Mouse (Mus musculus) embryonic facial prominence, embryonic 14.5 days (tissue): ENCODE measurements around the gene Mccc1. TPM values are rescaled to one million over a fixed set of nuclear protein-coding genes. Genes with fewer than 3 reads are reported as not detected.

ENCODE experiments used
- ATAC-seq: fragments of 200-750 bp; cut with Nextera tagmentation; 2 replicates; pipeline ENCODE4 v1.8.0; 2017; ENCODE audit warnings: low read depth, moderate number of reproducible peaks, moderate TSS enrichment
- DNase-seq: peaks from one replicate; pipeline ENCODE4 v3.0.0-alpha.2; 2015; ENCODE audit warnings: low spot score
- H3K27ac ChIP-seq: fragments of 300-500 bp; sonication (generic); replicated peaks from 2 replicates; pipeline ENCODE4 v1.5.1; 2014; ENCODE audit warnings: low read depth, mild to moderate bottlenecking, low read length, moderate library complexity
- H3K27me3 ChIP-seq: fragments of 300-500 bp; sonication (generic); replicated peaks from 2 replicates; pipeline ENCODE4 v1.6.1; 2014; ENCODE audit warnings: low read length; ENCODE audit not compliant: control insufficient read depth, insufficient read depth
- H3K36me3 ChIP-seq: fragments of 300-500 bp; sonication (generic); 2 replicates; pipeline ENCODE4 v1.6.1; 2014; ENCODE audit warnings: low read length, mixed read lengths; ENCODE audit not compliant: control insufficient read depth, insufficient read depth
- H3K4me1 ChIP-seq: fragments of 300-500 bp; sonication (generic); 2 replicates; pipeline ENCODE4 v1.6.1; 2014; ENCODE audit warnings: antibody characterized with exemption, low read length; ENCODE audit not compliant: control insufficient read depth, insufficient read depth
- H3K4me2 ChIP-seq: fragments of 300-500 bp; sonication (generic); 2 replicates; pipeline ENCODE4 v1.6.1; 2014; ENCODE audit warnings: low read depth, mild to moderate bottlenecking, low read length, moderate library complexity, mixed read lengths
- H3K4me3 ChIP-seq: fragments of 300-500 bp; sonication (generic); 2 replicates; pipeline ENCODE4 v1.5.1; 2014; ENCODE audit warnings: low read depth, mild to moderate bottlenecking, low read length
- H3K9ac ChIP-seq: fragments of 300-500 bp; sonication (generic); 2 replicates; pipeline ENCODE4 v1.6.1; 2014; ENCODE audit warnings: low read depth, mild to moderate bottlenecking, low read length, moderate library complexity, mixed read lengths
- H3K9me3 ChIP-seq: fragments of 300-500 bp; sonication (generic); 2 replicates; pipeline ENCODE4 v1.6.1; 2016; ENCODE audit warnings: low read length; ENCODE audit not compliant: control insufficient read depth
- WGBS: fragments of 180-500 bp; shearing (Covaris S2); extraction: QIAGEN DNeasy Blood & Tissue Kit; methylation state at CpG from one replicate; pipeline ENCODE4 v1.1.7; 2014; 5-methylcytosine and 5-hydroxymethylcytosine counted together
- polyA plus RNA-seq: library from polyadenylated mRNA; unstranded; fragments of >200 nt; fragmentation: Nextera tagmentation; extraction: Ambion mirVana; gene quantifications from 2 replicates; pipeline ENCODE4 v1.2.1, GENCODE M21; 2014

The Mccc1 gene
- polyA plus RNA-seq, 1 experiment from 2014 or later: 25.0 TPM

- ATAC-seq (no peak), DNase-seq (no peak)
- H3K4me1 ChIP-seq: no peaks in the 10 kb centered on the region
- H3K4me2 ChIP-seq: no peak overlapping the region
- no peak overlapping the region for H3K4me3 ChIP-seq
- 95% methylated on average over 12 of the region's 12 CpGs for WGBS
- H3K27me3 ChIP-seq: no peaks in the 10 kb centered on the region
- no peaks in the 10 kb centered on the region for H3K9me3 ChIP-seq
- H3K36me3 ChIP-seq: peaks cover 61% of the 10 kb centered on the region
- H3K27ac ChIP-seq: no peak overlapping the region
- H3K9ac ChIP-seq: no peak overlapping the region
These were observed 29.3 kb downstream of the Mccc1 start for GRCm38 (mm10) chr3:35971149-35971548.

DNA sequence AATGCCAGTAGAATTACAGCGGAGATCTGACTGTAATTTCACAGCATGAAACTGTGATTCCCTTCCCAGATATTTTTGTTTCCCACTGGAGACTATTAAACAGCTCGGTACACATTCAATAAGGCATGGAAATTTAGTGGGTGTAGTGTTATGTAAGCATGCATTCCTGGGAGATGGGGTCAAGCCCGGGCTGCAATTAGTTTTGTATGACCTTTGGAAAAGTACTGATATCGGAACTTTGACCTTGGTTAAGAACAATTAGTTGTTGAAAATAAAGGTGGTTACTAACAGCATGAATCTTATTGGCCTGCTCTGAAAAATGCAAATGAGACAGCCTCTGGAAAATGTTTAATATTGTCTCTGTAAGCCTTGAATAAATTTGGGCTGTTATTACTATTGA is 30.0 kb downstream of the Mccc1 start:
- Histone ChIP-seq H3K4me3 (no peak overlapping the region), H3K27me3 (no peaks in the 10 kb centered on the region), H3K9ac (no peak overlapping the region), H3K9me3 (no peaks in the 10 kb centered on the region), H3K4me1 (no peaks in the 10 kb centered on the region), H3K36me3 (peaks cover 55% of the 10 kb centered on the region), H3K4me2 (no peak overlapping the region), H3K27ac (no peak overlapping the region)
- ATAC-seq: no peak
- no peak for DNase-seq
- 81% methylated on average over 4 of the region's 4 CpGs for WGBS

DNA sequence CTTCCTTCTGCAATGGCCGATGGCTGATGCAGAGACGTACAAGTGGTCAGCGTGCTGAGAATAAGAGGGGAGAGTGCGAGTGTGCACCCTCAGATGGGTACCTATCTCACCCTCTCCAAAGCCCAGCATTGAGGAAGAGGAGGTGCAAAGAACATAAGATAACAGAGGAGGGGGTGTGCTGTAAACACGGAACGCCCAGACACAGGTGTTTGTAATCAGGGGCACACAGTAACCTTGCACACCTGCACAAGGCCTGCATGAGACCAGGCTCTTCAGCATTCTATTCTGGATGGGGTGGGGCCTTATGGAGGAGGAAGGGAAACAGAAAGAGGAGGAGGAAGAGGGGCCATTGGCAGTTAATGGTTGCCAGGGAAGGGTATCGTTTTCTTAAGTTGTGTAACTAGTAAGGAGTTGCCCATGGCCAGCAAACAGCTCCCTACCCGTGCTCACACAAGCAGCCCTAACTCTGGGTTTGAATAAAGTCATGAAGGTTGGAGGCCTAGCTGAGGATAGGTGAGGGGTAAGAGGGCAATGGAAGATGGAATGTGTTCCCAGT is 33.0 kb downstream of the Mccc1 start:
- Histone ChIP-seq H3K27me3 (no peaks in the 10 kb centered on the region), H3K36me3 (peaks cover 40% of the 10 kb centered on the region), H3K4me2 (no peak overlapping the region), H3K9me3 (no peaks in the 10 kb centered on the region), H3K9ac (no peak overlapping the region), H3K4me1 (no peaks in the 10 kb centered on the region), H3K4me3 (no peak overlapping the region), H3K27ac (no peak overlapping the region)
- no peak for DNase-seq
- 88% methylated on average over 8 of the region's 8 CpGs for WGBS
- ATAC-seq: no peak

DNA sequence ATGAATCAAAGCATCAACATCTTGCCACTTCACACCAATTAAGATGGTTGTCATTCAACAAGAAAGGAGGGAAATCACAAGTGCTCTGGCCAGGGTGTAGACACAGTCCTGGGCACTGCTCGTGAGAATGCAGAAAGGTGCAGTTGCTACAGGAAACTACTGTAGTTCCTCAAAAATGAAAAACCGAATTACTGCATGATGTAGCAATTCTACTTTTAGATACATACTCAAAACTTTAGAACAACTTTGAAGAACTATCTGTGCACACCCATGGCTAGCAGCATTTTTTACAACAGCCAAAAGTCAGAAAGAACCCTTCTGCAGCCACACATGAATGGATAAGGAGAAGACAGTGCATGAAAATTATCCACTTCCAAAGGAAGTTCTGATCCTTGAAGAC is 34.0 kb downstream of the Mccc1 start:
- Histone ChIP-seq H3K36me3 (peaks cover 36% of the 10 kb centered on the region), H3K9me3 (no peaks in the 10 kb centered on the region), H3K4me1 (no peaks in the 10 kb centered on the region), H3K9ac (no peak overlapping the region), H3K4me3 (no peak overlapping the region), H3K4me2 (no peak overlapping the region), H3K27ac (no peak overlapping the region), H3K27me3 (no peaks in the 10 kb centered on the region)
- 83% methylated on average over 2 of the region's 2 CpGs for WGBS
- DNase-seq: no peak
- ATAC-seq: no peak

- Histone ChIP-seq H3K4me3 (no peak overlapping the region), H3K36me3 (peaks cover 44% of the 10 kb centered on the region)
- no peak for ATAC-seq
These were observed 35.5 kb downstream of the Mccc1 start for GRCm38 (mm10) chr3:35964928-35965327.

GRCm38 (mm10) chr3:35963921-35964320 is 36.6 kb downstream of the Mccc1 start:
- Histone ChIP-seq H3K27ac (no peak overlapping the region), H3K9ac (no peak overlapping the region), H3K27me3 (no peaks in the 10 kb centered on the region), H3K4me3 (no peak overlapping the region), H3K9me3 (no peaks in the 10 kb centered on the region), H3K4me2 (no peak overlapping the region), H3K4me1 (no peaks in the 10 kb centered on the region), H3K36me3 (peaks cover 54% of the 10 kb centered on the region)
- ATAC-seq (no peak), DNase-seq (no peak)
- WGBS: 94% methylated on average over 5 of the region's 5 CpGs

More at GRCm38 (mm10) chr3:35964928-35965327, 35.5 kb downstream of the Mccc1 start:
- 81% methylated on average over 4 of the region's 4 CpGs for WGBS
- H3K9me3 ChIP-seq: no peaks in the 10 kb centered on the region
- no peak overlapping the region for H3K27ac ChIP-seq
- no peak overlapping the region for H3K9ac ChIP-seq
- no peaks in the 10 kb centered on the region for H3K27me3 ChIP-seq
- DNase-seq: no peak
- H3K4me1 ChIP-seq: no peaks in the 10 kb centered on the region
- H3K4me2 ChIP-seq: no peak overlapping the region

DNA sequence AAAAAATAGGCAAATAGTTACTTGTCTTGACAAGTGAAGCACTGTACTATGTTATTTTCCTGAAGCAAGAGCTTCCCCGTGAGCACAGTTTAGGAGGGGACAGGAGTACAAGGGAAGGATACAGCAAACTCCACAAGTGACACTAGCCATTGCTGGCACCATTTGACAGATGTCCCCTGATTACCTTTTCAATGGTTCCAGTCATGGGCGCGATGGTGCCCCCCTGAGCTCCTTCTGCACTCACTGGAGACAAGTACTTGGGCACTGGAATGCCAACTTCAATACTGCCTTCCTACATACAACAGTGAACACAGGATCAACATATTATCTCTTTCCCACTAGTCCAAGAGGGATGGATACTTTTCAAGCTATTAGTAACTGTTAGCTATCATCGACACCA is 37.1 kb downstream of the Mccc1 start:
- no peaks in the 10 kb centered on the region for H3K9me3 ChIP-seq
- ATAC-seq (no peak), DNase-seq (no peak)
- H3K4me1 ChIP-seq: no peaks in the 10 kb centered on the region
- H3K4me3 ChIP-seq: no peak overlapping the region
- no peak overlapping the region for H3K4me2 ChIP-seq
- H3K36me3 ChIP-seq: peaks cover 51% of the 10 kb centered on the region
- no peak overlapping the region for H3K9ac ChIP-seq
- H3K27me3 ChIP-seq: no peaks in the 10 kb centered on the region
- H3K27ac ChIP-seq: no peak overlapping the region
- 88% methylated on average over 4 of the region's 4 CpGs for WGBS

DNA sequence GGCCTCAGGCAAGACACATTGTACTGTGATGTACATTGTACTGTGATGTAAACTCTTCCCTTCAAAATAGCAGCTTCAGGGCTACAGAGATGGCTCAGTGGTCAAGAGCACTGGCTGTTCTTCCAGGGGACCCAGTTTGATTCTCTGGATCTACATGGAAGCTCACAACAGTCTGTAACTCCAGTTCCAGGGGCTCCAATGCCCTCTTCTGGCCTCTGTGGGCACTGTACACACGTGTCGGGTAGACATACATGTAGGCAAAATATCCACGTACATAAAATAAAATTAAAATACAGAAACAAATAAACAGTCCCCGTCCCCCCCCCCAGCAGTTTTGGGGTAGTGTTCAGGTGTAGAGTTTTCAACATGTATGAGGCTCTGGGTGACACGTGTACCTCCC is 37.5 kb downstream of the Mccc1 start:
- ATAC-seq (no peak), DNase-seq (no peak)
- Histone ChIP-seq H3K4me3 (no peak overlapping the region), H3K27ac (no peak overlapping the region), H3K9me3 (no peaks in the 10 kb centered on the region), H3K4me2 (no peak overlapping the region), H3K36me3 (peaks cover 48% of the 10 kb centered on the region), H3K27me3 (no peaks in the 10 kb centered on the region), H3K9ac (no peak overlapping the region), H3K4me1 (no peaks in the 10 kb centered on the region)
- 92% methylated on average over 5 of the region's 5 CpGs for WGBS

GRCm38 (mm10) chr3:35957230-35957629 is 43.2 kb downstream of the Mccc1 start:
- Histone ChIP-seq H3K4me3 (no peak overlapping the region), H3K4me2 (no peak overlapping the region), H3K4me1 (no peaks in the 10 kb centered on the region), H3K27me3 (no peaks in the 10 kb centered on the region), H3K27ac (no peak overlapping the region), H3K36me3 (peaks cover 34% of the 10 kb centered on the region), H3K9me3 (no peaks in the 10 kb centered on the region), H3K9ac (no peak overlapping the region)
- 93% methylated on average over 3 of the region's 3 CpGs for WGBS
- ATAC-seq (no peak), DNase-seq (no peak)
